In the genomic region with DNA sequence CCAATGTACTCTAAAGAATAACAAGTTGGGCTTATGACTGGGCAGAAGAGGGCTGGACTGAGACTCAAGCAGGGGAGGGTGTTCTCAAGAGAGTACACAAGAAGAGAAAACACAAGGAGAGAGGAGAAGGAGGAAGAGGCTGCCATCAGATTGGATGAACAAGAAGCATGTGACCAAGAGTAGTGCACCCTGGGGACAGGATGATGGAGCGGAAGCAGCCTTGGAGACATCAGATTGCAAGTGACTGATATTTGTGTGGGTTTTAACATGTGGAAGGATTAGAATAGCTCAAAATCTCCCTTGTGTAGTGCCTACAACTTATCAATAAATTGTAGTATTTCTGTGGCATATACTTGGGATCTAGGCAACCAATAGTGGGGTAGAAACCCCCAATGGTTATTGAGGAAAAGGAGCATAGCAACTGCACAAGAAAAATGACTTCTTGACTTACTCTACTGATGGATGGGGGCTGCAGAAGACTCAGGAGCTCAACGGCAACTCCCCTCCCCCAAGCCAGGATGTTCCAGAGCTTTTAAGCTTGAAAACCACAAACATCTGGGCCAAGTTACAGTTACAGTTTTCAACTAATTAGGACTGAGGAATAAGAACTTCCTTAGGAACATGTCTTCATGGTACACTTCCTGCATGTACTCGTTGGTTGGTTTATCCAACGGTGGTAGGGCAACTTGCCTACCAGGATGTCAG, we compare ENCODE assay signal across 34 mouse cellular contexts. TPM values are rescaled to one million over a fixed set of nuclear protein-coding genes. Genes with fewer than 3 reads are reported as not detected.
A peak's percentile ranks its signal among the peaks of the same experiment; 100 is the strongest.
DNase-seq lines count a peak whose midpoint lies in the region; ATAC-seq and TF ChIP-seq lines count a peak whose summit lies in the region.
"Had no signal": no experiment of that assay in that cellular context is flagged by ENCODE, and none has a peak within 500 bp of the region (broad histone marks: within the 10 kb centered on the region; RNA-seq: fewer than 3 reads in every experiment).

No protein-coding gene starts in this region.

- no peak overlapping the region for H3K4me2 ChIP-seq in heart, postnatal 0 days (ENCODE audit: low read depth, low read length)
- H3K4me2 ChIP-seq: heart, embryonic 15.5 days; hindbrain, embryonic 13.5 days; limb, embryonic 15.5 days; lung, embryonic 14.5 days; neural tube, embryonic 12.5 days; stomach, embryonic 15.5 days had no signal

- TF ChIP-seq CTCF in heart, postnatal 0 days (IDR thresholded peaks at IDR 0.05; ENCODE audit: low read depth) = no peak

- no peak overlapping the region for H3K9ac ChIP-seq in heart, postnatal 0 days (replicated peaks; ENCODE audit: low read depth, low read length)
- H3K9ac ChIP-seq: heart, embryonic 15.5 days; hindbrain, embryonic 13.5 days; limb, embryonic 15.5 days; liver, embryonic 14.5 days; lung, embryonic 14.5 days; neural tube, embryonic 12.5 days; stomach, embryonic 15.5 days had no signal

- H3K27ac ChIP-seq in heart, postnatal 0 days (ENCODE audit: low read depth) = peak overlapping the region; percentile 6; the same call in 1 of the 2 replicates
- no peak overlapping the region for H3K27ac ChIP-seq in limb, embryonic 10.5 days
- H3K27ac ChIP-seq: heart, embryonic 15.5 days; hindbrain, embryonic 13.5 days; kidney, postnatal 0 days; limb, embryonic 15.5 days; liver, embryonic 14.5 days; midbrain, embryonic 10.5 days; neural tube, embryonic 12.5 days; stomach, embryonic 15.5 days had no signal

- DNase-seq in heart, postnatal 0 days (ENCODE audit: low spot score) = no peak
- no peak for DNase-seq in heart, adult 8-10 months (ENCODE audit: low spot score)
- DNase-seq in B cell, adult 2 months = peak; percentile 34 to 44
- DNase-seq in splenic B cell, adult 2 months (ENCODE audit: low read depth, low spot score) = peak; percentile 33
- peak; percentile 79 for DNase-seq in thymus, postnatal 14 days
- DNase-seq in right cerebral cortex, postnatal 14 days = no peak
- DNase-seq in Muller cell, postnatal 12 days (ENCODE audit: inconsistent ontology term) = no peak
- DNase-seq in limb, embryonic 10.5 days (ENCODE audit: low spot score) = no peak
- DNase-seq: adrenal gland, postnatal 14 days; cerebellum, adult 11-12 months; cerebellum, postnatal 10 days; gastrocnemius, postnatal 14 days; heart, postnatal 4 days; kidney, adult 8-10 months; kidney, postnatal 4 days; left cerebral cortex, postnatal 4 days; lung, embryonic 14.5 days; lung, postnatal 14 days; right cerebral cortex, adult 18-20 months; right cerebral cortex, postnatal 4 days had no signal

- H3K36me3 ChIP-seq in heart, postnatal 0 days (replicated peaks; ENCODE audit: control insufficient read depth, insufficient read depth, low read length) = no peaks in the 10 kb centered on the region
- no peaks in the 10 kb centered on the region for H3K36me3 ChIP-seq in splenic B cell, adult 2 months (ENCODE audit: control insufficient read depth, insufficient read depth, low read length, poor library complexity, severe bottlenecking)
- no peaks in the 10 kb centered on the region for H3K36me3 ChIP-seq in limb, embryonic 10.5 days
- H3K36me3 ChIP-seq: heart, embryonic 15.5 days; hindbrain, embryonic 13.5 days; limb, embryonic 15.5 days; midbrain, embryonic 10.5 days; neural tube, embryonic 12.5 days; stomach, embryonic 15.5 days had no signal

- no peak for TF ChIP-seq EP300 in heart, postnatal 0 days (IDR thresholded peaks at IDR 0.05; ENCODE audit: low read depth)

- 88% methylated on average over 4 of the region's 4 CpGs for WGBS in heart, postnatal 0 days
- 93% methylated on average over 4 of the region's 4 CpGs for WGBS in limb, embryonic 10.5 days

- H3K4me3 ChIP-seq in heart, postnatal 0 days (ENCODE audit: low read depth, low read length) = no peak overlapping the region
- H3K4me3 ChIP-seq in limb, embryonic 10.5 days = no peak overlapping the region
- H3K4me3 ChIP-seq: heart, embryonic 15.5 days; hindbrain, embryonic 13.5 days; limb, embryonic 15.5 days; midbrain, embryonic 10.5 days; myocyte; neural tube, embryonic 12.5 days; stomach, embryonic 15.5 days had no signal

- no peaks in the 10 kb centered on the region for H3K9me3 ChIP-seq in heart, postnatal 0 days (replicated peaks; ENCODE audit: control insufficient read depth, low read length)
- H3K9me3 ChIP-seq in limb, embryonic 10.5 days (replicated peaks) = no peaks in the 10 kb centered on the region
- H3K9me3 ChIP-seq: heart, embryonic 15.5 days; hindbrain, embryonic 13.5 days; limb, embryonic 15.5 days; midbrain, embryonic 10.5 days; neural tube, embryonic 12.5 days; stomach, embryonic 15.5 days had no signal

- ATAC-seq in heart, postnatal 0 days (ENCODE audit: insufficient read depth, low read depth) = no peak
- ATAC-seq: forebrain, embryonic 14.5 days; intestine, embryonic 16.5 days; midbrain, embryonic 16.5 days; Patski had no signal

- H3K4me1 ChIP-seq in heart, postnatal 0 days (ENCODE audit: control insufficient read depth, insufficient read depth) = no peaks in the 10 kb centered on the region
- H3K4me1 ChIP-seq in limb, embryonic 10.5 days = no peaks in the 10 kb centered on the region
- H3K4me1 ChIP-seq: heart, embryonic 15.5 days; hindbrain, embryonic 13.5 days; limb, embryonic 15.5 days; midbrain, embryonic 10.5 days; neural tube, embryonic 12.5 days; stomach, embryonic 15.5 days had no signal

- H3K27me3 ChIP-seq in heart, postnatal 0 days (ENCODE audit: control insufficient read depth, insufficient read depth, low read length) = no peaks in the 10 kb centered on the region
- H3K27me3 ChIP-seq in splenic B cell, adult 2 months (ENCODE audit: control insufficient read depth, insufficient read depth, low read length, poor library complexity, severe bottlenecking) = no peaks in the 10 kb centered on the region
- no peaks in the 10 kb centered on the region for H3K27me3 ChIP-seq in limb, embryonic 10.5 days (ENCODE audit: low read depth, poor library complexity, severe bottlenecking)
- H3K27me3 ChIP-seq: CH12.LX; heart, embryonic 15.5 days; hindbrain, embryonic 13.5 days; limb, embryonic 15.5 days; neural tube, embryonic 12.5 days; stomach, embryonic 15.5 days had no signal

RNA-seq across cellular contexts. Expression of gene Atad1, which starts 1.2 kb away (rescaled TPM):
- 107 and 138 TPM in 2 replicates for total RNA-seq in heart, postnatal 0 days (2014; rRNA removed; ENCODE audit: low replicate concordance)
- 55.5 and 61.5 TPM in 2 replicates for polyA plus RNA-seq in heart, postnatal 0 days (2015; fragmentation: Nextera tagmentation; extraction: Ambion mirVana)
- total RNA-seq in heart, adult 8-10 months (2022) = 10 to 100 TPM; 82.6 to 92.2 (median 84.8) TPM
- 62.5 and 71.7 TPM in 2 replicates for polyA plus RNA-seq in limb, embryonic 10.5 days (2016; fragmentation: Nextera tagmentation; extraction: Ambion mirVana)

RNA-seq across cellular contexts. Expression of gene Pten, which starts 16.5 kb away (rescaled TPM):
- total RNA-seq in heart, postnatal 0 days (2014; rRNA removed; ENCODE audit: low replicate concordance) = 34.0 and 39.7 TPM in 2 replicates
- polyA plus RNA-seq in heart, postnatal 0 days (2015; fragmentation: Nextera tagmentation; extraction: Ambion mirVana) = 4.4 and 5.0 TPM in 2 replicates
- total RNA-seq in heart, adult 8-10 months (2022) = 10 to 100 TPM; 54.6 to 66.1 (median 59.4) TPM
- polyA plus RNA-seq in limb, embryonic 10.5 days (2016; fragmentation: Nextera tagmentation; extraction: Ambion mirVana) = 5.0 and 5.8 TPM in 2 replicates

Comparison
In these comparisons a context has a peak if more than half of its experiments do, and no peak if none do; other contexts are left out.
1. DNase-seq: peak in B cell, adult 2 months (2 of 2), splenic B cell, adult 2 months (single experiment) and thymus, postnatal 14 days (single experiment); none in heart, postnatal 0 days (single experiment), heart, adult 8-10 months (single experiment), right cerebral cortex, postnatal 14 days (single experiment), Muller cell, postnatal 12 days (single experiment) and limb, embryonic 10.5 days (single experiment).